Mouse (Mus musculus) midbrain, postnatal 0 days (tissue): Measurements from ENCODE around the gene Olfr10. TPM values are rescaled to one million over a fixed set of nuclear protein-coding genes. Genes with fewer than 3 reads are reported as not detected.

ENCODE experiments used
- ATAC-seq: fragments of 200-750 bp; cut with Nextera tagmentation; 2 replicates; pipeline ENCODE4 v1.8.0; 2017; ENCODE audit warnings: moderate number of reproducible peaks, mild to moderate bottlenecking, moderate TSS enrichment, moderate library complexity; ENCODE audit not compliant: low FRiP score
- DNase-seq: peaks from one replicate; pipeline ENCODE4 v3.0.0-alpha.2; 2015; ENCODE audit warnings: low spot score
- H3K27ac ChIP-seq: fragments of 300-500 bp; sonication (generic); 2 replicates; pipeline ENCODE4 v1.5.1; 2014; ENCODE audit warnings: low read depth, mild to moderate bottlenecking, low read length, mixed read lengths
- H3K27me3 ChIP-seq: fragments of 300-500 bp; sonication (generic); 2 replicates; pipeline ENCODE4 v1.6.1; 2014; ENCODE audit warnings: low read length, control low read depth, mixed read lengths; ENCODE audit not compliant: insufficient read depth
- H3K36me3 ChIP-seq: fragments of 300-500 bp; sonication (generic); 2 replicates; pipeline ENCODE4 v1.6.1; 2014; ENCODE audit warnings: low read length, control low read depth, mixed read lengths; ENCODE audit not compliant: insufficient read depth
- H3K4me1 ChIP-seq: fragments of 300-500 bp; sonication (generic); 2 replicates; pipeline ENCODE4 v1.6.1; 2014; ENCODE audit warnings: mild to moderate bottlenecking, control low read depth, antibody characterized with exemption, low read length, mixed read lengths; ENCODE audit not compliant: insufficient read depth
- H3K4me2 ChIP-seq: fragments of 300-500 bp; sonication (generic); 2 replicates; pipeline ENCODE4 v1.6.1; 2014; ENCODE audit warnings: low read depth, mild to moderate bottlenecking, low read length, mixed read lengths; ENCODE audit not compliant: poor library complexity, severe bottlenecking
- H3K4me3 ChIP-seq: fragments of 300-500 bp; sonication (generic); 2 replicates; pipeline ENCODE4 v1.5.1; 2014; ENCODE audit warnings: low read depth, mild to moderate bottlenecking, low read length, moderate library complexity
- H3K9ac ChIP-seq: fragments of 300-500 bp; sonication (generic); replicated peaks from 2 replicates; pipeline ENCODE4 v1.6.1; 2014; ENCODE audit warnings: mild to moderate bottlenecking, low read length, moderate library complexity, mixed read lengths; ENCODE audit not compliant: poor library complexity, severe bottlenecking
- H3K9me3 ChIP-seq: fragments of 300-500 bp; sonication (generic); 2 replicates; pipeline ENCODE4 v1.6.1; 2016; ENCODE audit warnings: low read length, control low read depth
- CTCF ChIP-seq: IDR thresholded peaks from 2 replicates; pipeline ENCODE4 v1.5.1; 2016; ENCODE audit warnings: antibody characterized with exemption, mild to moderate bottlenecking
- WGBS: fragments of 180-500 bp; shearing (Covaris S2); extraction: QIAGEN DNeasy Blood & Tissue Kit; methylation state at CpG from one replicate; pipeline ENCODE4 v1.1.7; 2014; 5-methylcytosine and 5-hydroxymethylcytosine counted together
- polyA plus RNA-seq: library from polyadenylated mRNA; unstranded; fragments of >200 nt; fragmentation: Nextera tagmentation; extraction: Ambion mirVana; gene quantifications from 2 replicates; pipeline ENCODE4 v1.2.1, GENCODE M21; 2015
- total RNA-seq: library from RNA; depleted of rRNA; stranded (reverse); fragments of >200 nt; gene quantifications from 2 replicates; pipeline ENCODE4 v1.2.3, GENCODE M21; 2014

Gene Olfr10
- total and polyA plus RNA-seq, 2 experiments from 2014 or later: not detected

GRCm38 (mm10) chr11:49263149-49263548 is 41.4 kb upstream of the Olfr10 start:
- Histone ChIP-seq H3K9me3 (no peaks in the 10 kb centered on the region), H3K4me1 (no peaks in the 10 kb centered on the region), H3K9ac (no peak overlapping the region), H3K36me3 (peaks cover 19% of the 10 kb centered on the region), H3K27ac (no peak overlapping the region), H3K27me3 (no peaks in the 10 kb centered on the region), H3K4me2 (no peak overlapping the region), H3K4me3 (no peak overlapping the region)
- no peak for TF ChIP-seq CTCF
- WGBS: 94% methylated on average over 6 of the region's 6 CpGs
- ATAC-seq (no peak), DNase-seq (no peak)

GRCm38 (mm10) chr11:49264081-49264480 is 40.5 kb upstream of the Olfr10 start:
- Histone ChIP-seq H3K4me2 (no peak overlapping the region), H3K27ac (no peak overlapping the region), H3K27me3 (no peaks in the 10 kb centered on the region), H3K4me3 (no peak overlapping the region), H3K9me3 (no peaks in the 10 kb centered on the region), H3K36me3 (peaks cover 19% of the 10 kb centered on the region), H3K9ac (no peak overlapping the region), H3K4me1 (no peaks in the 10 kb centered on the region)
- ATAC-seq: no peak
- no peak for DNase-seq
- TF ChIP-seq CTCF: no peak
- 85% methylated on average over 7 of the region's 7 CpGs for WGBS

GRCm38 (mm10) chr11:49264622-49265021 is 39.9 kb upstream of the Olfr10 start:
- Histone ChIP-seq H3K36me3 (peaks cover 19% of the 10 kb centered on the region), H3K4me1 (no peaks in the 10 kb centered on the region), H3K27me3 (no peaks in the 10 kb centered on the region), H3K4me3 (no peak overlapping the region), H3K27ac (no peak overlapping the region), H3K9ac (no peak overlapping the region), H3K9me3 (no peaks in the 10 kb centered on the region), H3K4me2 (no peak overlapping the region)
- DNase-seq (no peak), ATAC-seq (no peak)
- no peak for TF ChIP-seq CTCF
- 78% methylated on average over 11 of the region's 11 CpGs for WGBS

- Histone ChIP-seq H3K9ac (no peak overlapping the region), H3K4me2 (no peak overlapping the region), H3K4me1 (no peaks in the 10 kb centered on the region), H3K36me3 (peaks cover 19% of the 10 kb centered on the region), H3K9me3 (no peaks in the 10 kb centered on the region), H3K27ac (no peak overlapping the region), H3K4me3 (no peak overlapping the region), H3K27me3 (no peaks in the 10 kb centered on the region)
- WGBS: 78% methylated on average over 8 of the region's 8 CpGs
- no peak for ATAC-seq
- no peak for DNase-seq
- TF ChIP-seq CTCF: no peak
These were observed 39.4 kb upstream of the Olfr10 start for GRCm38 (mm10) chr11:49265101-49265500.

- DNase-seq: no peak
- Histone ChIP-seq H3K9me3 (no peaks in the 10 kb centered on the region), H3K27me3 (no peaks in the 10 kb centered on the region), H3K36me3 (peaks cover 6% of the 10 kb centered on the region), H3K27ac (no peak overlapping the region), H3K4me1 (no peaks in the 10 kb centered on the region), H3K9ac (no peak overlapping the region), H3K4me2 (no peak overlapping the region), H3K4me3 (no peak overlapping the region)
- ATAC-seq: no peak
- TF ChIP-seq CTCF: no peak
- 88% methylated on average over 6 of the region's 6 CpGs for WGBS
These were observed 37.9 kb upstream of the Olfr10 start for GRCm38 (mm10) chr11:49266671-49267070.

- Histone ChIP-seq H3K27ac (no peak overlapping the region), H3K4me2 (no peak overlapping the region), H3K27me3 (no peaks in the 10 kb centered on the region), H3K4me1 (no peaks in the 10 kb centered on the region), H3K4me3 (no peak overlapping the region), H3K36me3 (peaks cover 2% of the 10 kb centered on the region), H3K9ac (no peak overlapping the region), H3K9me3 (no peaks in the 10 kb centered on the region)
- no peak for ATAC-seq
- TF ChIP-seq CTCF: no peak
- WGBS: 89% methylated on average over 10 of the region's 10 CpGs
- no peak for DNase-seq
These were observed 37.2 kb upstream of the Olfr10 start for GRCm38 (mm10) chr11:49267316-49267715.
